Mouse (Mus musculus) midbrain, embryonic 16.5 days (tissue): ENCODE data around the gene Chchd1. TPM values are rescaled to one million over a fixed set of nuclear protein-coding genes. Genes with fewer than 3 reads are reported as not detected.

Experiments used
- ATAC-seq: fragments of 200-750 bp; cut with Nextera tagmentation; 2 replicates; pipeline ENCODE4 v1.8.0; 2017; ENCODE audit warnings: moderate TSS enrichment
- H3K27ac ChIP-seq: fragments of 300-500 bp; sonication (generic); 2 replicates; pipeline ENCODE4 v1.5.1; 2014; ENCODE audit warnings: mild to moderate bottlenecking, low read length, mixed read lengths
- H3K27me3 ChIP-seq: fragments of 300-500 bp; sonication (generic); 2 replicates; pipeline ENCODE4 v1.6.1; 2014; ENCODE audit warnings: low read depth, low read length, mixed read lengths; ENCODE audit not compliant: control insufficient read depth, insufficient read depth
- H3K36me3 ChIP-seq: fragments of 300-500 bp; sonication (generic); 2 replicates; pipeline ENCODE4 v1.6.1; 2014; ENCODE audit warnings: mild to moderate bottlenecking, low read length, moderate library complexity, mixed read lengths; ENCODE audit not compliant: control insufficient read depth, insufficient read depth
- H3K4me1 ChIP-seq: fragments of 300-500 bp; sonication (generic); 2 replicates; pipeline ENCODE4 v1.6.1; 2014; ENCODE audit warnings: mild to moderate bottlenecking, low read length, mixed read lengths; ENCODE audit not compliant: control insufficient read depth, insufficient read depth
- H3K4me2 ChIP-seq: fragments of 300-500 bp; sonication (generic); 2 replicates; pipeline ENCODE4 v1.6.1; 2014; ENCODE audit warnings: mild to moderate bottlenecking, low read length, mixed read lengths
- H3K4me3 ChIP-seq: fragments of 300-500 bp; sonication (generic); 2 replicates; pipeline ENCODE4 v1.5.1; 2014; ENCODE audit warnings: low read depth, mild to moderate bottlenecking, low read length, moderate library complexity, mixed read lengths
- H3K9ac ChIP-seq: fragments of 300-500 bp; sonication (generic); 2 replicates; pipeline ENCODE4 v1.6.1; 2014; ENCODE audit warnings: low read depth, low read length, mixed read lengths
- H3K9me3 ChIP-seq: fragments of 300-500 bp; sonication (generic); replicated peaks from 2 replicates; pipeline ENCODE4 v1.6.1; 2014; ENCODE audit warnings: mild to moderate bottlenecking, low read length, mixed read lengths; ENCODE audit not compliant: control insufficient read depth, poor library complexity, severe bottlenecking
- WGBS: fragments of 180-500 bp; shearing (Covaris S2); extraction: QIAGEN DNeasy Blood & Tissue Kit; methylation state at CpG from one replicate; pipeline ENCODE4 v1.1.7; 2014; 5-methylcytosine and 5-hydroxymethylcytosine counted together
- polyA plus RNA-seq: library from polyadenylated mRNA; unstranded; fragments of >200 nt; fragmentation: Nextera tagmentation; extraction: Ambion mirVana; gene quantifications from 2 replicates; pipeline ENCODE4 v1.2.1, GENCODE M21; 2015

Gene Chchd1
- polyA plus RNA-seq, 1 experiment from 2014 or later: 171 TPM

DNA sequence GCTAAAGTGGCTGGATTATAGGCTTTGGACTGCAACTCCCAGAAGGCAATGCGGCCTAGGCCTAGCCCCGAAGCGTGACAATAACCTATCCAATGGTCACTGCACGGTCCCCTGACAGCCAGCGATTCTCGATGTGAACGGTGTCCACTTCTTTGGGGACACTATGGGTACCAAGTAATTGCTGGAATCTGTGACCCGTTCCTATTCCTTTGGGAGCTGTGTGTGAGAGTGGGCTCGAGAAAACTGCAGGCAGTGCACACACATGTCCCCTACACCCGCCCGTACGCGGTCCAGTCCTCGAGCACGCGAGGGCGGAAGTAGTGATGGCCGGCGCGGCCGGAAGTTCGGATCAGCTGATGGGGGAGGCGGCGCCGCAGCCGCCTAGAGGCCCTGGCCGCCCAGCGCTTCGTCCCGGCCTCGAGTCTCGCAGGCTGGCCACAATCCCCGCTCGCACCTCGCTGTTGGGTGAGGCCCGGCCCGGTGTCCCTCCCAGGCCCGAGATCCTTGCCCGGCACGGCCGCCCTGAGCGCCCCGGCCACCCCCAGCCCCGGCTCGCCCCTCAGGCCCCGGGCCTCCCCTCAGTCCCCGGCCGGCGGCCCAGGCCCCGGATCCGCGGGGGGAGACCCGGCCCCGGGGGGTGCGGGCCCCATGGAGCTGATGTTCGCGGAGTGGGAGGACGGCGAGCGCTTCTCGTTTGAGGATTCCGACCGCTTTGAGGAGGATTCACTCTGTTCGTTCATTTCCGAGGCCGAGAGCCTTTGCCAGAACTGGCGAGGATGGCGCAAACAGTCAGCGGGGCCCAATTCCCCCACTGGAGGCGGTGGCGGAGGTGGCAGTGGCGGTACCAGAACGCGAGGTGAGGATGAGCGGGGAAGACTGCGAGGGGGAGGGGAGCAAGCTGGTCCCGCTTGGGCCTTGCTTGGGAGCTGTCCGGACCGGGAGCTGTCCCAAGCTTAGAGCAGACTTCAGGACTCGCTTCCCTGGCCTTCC is 4.7 kb downstream of the Chchd1 start, which contains the start of gene Zswim8:
TSS of gene Zswim8 (plus strand) at position 352 of the 990 bp plus-strand sequence.
- Histone ChIP-seq H3K9me3 (no peaks in the 10 kb centered on the region), H3K27ac (peak within 1 kb of the TSS; percentile 96), H3K36me3 (peaks cover 19% of the 10 kb centered on the region), H3K4me2 (peak within 1 kb of the TSS; percentile 68), H3K4me3 (peak within 1 kb of the TSS; percentile 100), H3K27me3 (no peaks in the 10 kb centered on the region), H3K4me1 (peaks cover 28% of the 10 kb centered on the region), H3K9ac (peak within 1 kb of the TSS; percentile 99)
- WGBS: under 1% methylated on average over 72 of the region's 80 CpGs
- peak; percentile 96 for ATAC-seq

GRCm38 (mm10) chr14:20708239-20708638 is 5.4 kb downstream of the Chchd1 start:
- Histone ChIP-seq H3K27ac (peak overlapping the region; percentile 96), H3K4me2 (peak overlapping the region; percentile 68), H3K9me3 (no peaks in the 10 kb centered on the region), H3K4me3 (peak overlapping the region; percentile 100), H3K4me1 (peaks cover 28% of the 10 kb centered on the region), H3K36me3 (peaks cover 25% of the 10 kb centered on the region), H3K27me3 (no peaks in the 10 kb centered on the region), H3K9ac (peak overlapping the region; percentile 99)
- ATAC-seq: no peak
- WGBS: 5% methylated on average over 10 of the region's 10 CpGs

DNA sequence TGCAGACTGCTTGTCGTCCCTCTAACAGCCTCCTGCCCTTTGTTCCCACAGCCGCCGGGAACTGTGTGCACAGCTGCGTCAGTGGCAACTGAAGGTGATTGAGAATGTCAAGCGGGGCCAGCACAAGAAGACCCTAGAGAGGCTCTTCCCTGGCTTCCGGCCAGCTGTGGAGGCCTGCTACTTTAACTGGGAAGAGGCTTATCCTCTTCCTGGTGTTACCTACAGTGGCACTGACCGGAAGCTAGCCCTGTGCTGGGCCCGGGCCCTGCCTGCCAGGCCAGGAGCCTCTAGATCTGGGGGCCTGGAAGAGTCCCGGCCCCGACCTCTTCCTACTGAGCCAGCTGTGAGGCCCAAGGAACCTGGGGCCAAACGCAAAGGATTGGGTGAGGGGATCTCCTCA is 11.0 kb downstream of the Chchd1 start:
- Histone ChIP-seq H3K27ac (no peak overlapping the region), H3K4me1 (peaks cover 9% of the 10 kb centered on the region), H3K9me3 (no peaks in the 10 kb centered on the region), H3K27me3 (no peaks in the 10 kb centered on the region), H3K4me2 (no peak overlapping the region), H3K4me3 (no peak overlapping the region), H3K36me3 (peaks cover 72% of the 10 kb centered on the region), H3K9ac (no peak overlapping the region)
- ATAC-seq: no peak
- 78% methylated on average over 10 of the region's 11 CpGs for WGBS

GRCm38 (mm10) chr14:20718443-20718842 is 15.6 kb downstream of the Chchd1 start:
- Histone ChIP-seq H3K9me3 (no peaks in the 10 kb centered on the region), H3K36me3 (peaks cover 76% of the 10 kb centered on the region), H3K4me2 (no peak overlapping the region), H3K27me3 (no peaks in the 10 kb centered on the region), H3K4me1 (no peaks in the 10 kb centered on the region), H3K27ac (no peak overlapping the region), H3K4me3 (no peak overlapping the region), H3K9ac (no peak overlapping the region)
- 93% methylated on average over 10 of the region's 10 CpGs for WGBS
- ATAC-seq: no peak

GRCm38 (mm10) chr14:20719767-20720166 is 17.0 kb downstream of the Chchd1 start:
- ATAC-seq: no peak

DNA sequence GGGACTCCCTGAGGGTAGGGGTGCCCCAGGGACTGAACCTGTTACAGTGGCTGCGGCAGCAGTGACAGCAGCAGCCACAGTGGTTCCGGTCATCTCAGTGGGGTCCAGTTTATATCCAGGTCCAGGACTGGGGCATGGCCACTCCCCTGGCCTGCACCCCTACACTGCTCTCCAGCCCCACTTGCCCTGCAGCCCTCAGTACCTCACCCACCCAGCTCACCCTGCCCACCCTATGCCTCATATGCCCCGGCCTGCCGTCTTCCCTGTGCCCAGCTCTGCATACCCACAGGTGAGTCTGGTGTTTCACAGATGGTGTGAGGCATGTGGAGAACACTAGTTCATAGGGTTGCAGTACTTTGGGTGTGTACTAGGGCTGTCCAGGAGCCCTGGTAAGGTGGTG is 18.6 kb downstream of the Chchd1 start:
- no peaks in the 10 kb centered on the region for H3K9me3 ChIP-seq
- no peak overlapping the region for H3K4me3 ChIP-seq
- ATAC-seq: no peak
- no peak overlapping the region for H3K27ac ChIP-seq
- no peak overlapping the region for H3K4me2 ChIP-seq
- 96% methylated on average over 4 of the region's 4 CpGs for WGBS
- H3K4me1 ChIP-seq: no peaks in the 10 kb centered on the region
- H3K9ac ChIP-seq: no peak overlapping the region
- H3K36me3 ChIP-seq: peaks cover 58% of the 10 kb centered on the region
- H3K27me3 ChIP-seq: no peaks in the 10 kb centered on the region

More at GRCm38 (mm10) chr14:20719767-20720166, 17.0 kb downstream of the Chchd1 start:
- H3K9me3 ChIP-seq: no peaks in the 10 kb centered on the region
- H3K27me3 ChIP-seq: no peaks in the 10 kb centered on the region
- no peaks in the 10 kb centered on the region for H3K4me1 ChIP-seq
- H3K27ac ChIP-seq: no peak overlapping the region
- H3K4me2 ChIP-seq: no peak overlapping the region
- WGBS: 94% methylated on average over 12 of the region's 12 CpGs
- H3K4me3 ChIP-seq: no peak overlapping the region
- H3K36me3 ChIP-seq: peaks cover 64% of the 10 kb centered on the region
- no peak overlapping the region for H3K9ac ChIP-seq

DNA sequence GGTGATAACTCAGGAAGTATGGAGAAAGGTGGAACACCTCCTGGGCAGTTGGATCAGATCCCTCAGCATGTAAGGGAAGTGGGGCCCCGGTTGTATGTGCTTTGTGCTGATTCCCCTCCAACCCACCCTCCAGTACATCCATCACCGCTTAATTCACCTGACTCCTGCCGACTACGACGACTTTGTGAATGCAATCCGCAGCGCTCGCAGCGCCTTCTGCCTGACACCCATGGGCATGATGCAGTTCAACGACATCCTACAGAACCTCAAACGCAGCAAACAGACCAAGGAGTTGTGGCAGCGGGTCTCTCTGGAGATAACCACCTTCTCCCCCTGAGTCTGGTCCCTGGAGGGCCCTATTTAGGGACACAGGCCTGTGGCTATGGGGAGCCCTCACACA is 20.2 kb downstream of the Chchd1 start:
- Histone ChIP-seq H3K36me3 (peaks cover 46% of the 10 kb centered on the region), H3K9ac (no peak overlapping the region), H3K4me2 (no peak overlapping the region), H3K27ac (no peak overlapping the region), H3K4me3 (no peak overlapping the region), H3K4me1 (no peaks in the 10 kb centered on the region), H3K27me3 (no peaks in the 10 kb centered on the region), H3K9me3 (no peaks in the 10 kb centered on the region)
- 91% methylated on average over 12 of the region's 12 CpGs for WGBS
- no peak for ATAC-seq

DNA sequence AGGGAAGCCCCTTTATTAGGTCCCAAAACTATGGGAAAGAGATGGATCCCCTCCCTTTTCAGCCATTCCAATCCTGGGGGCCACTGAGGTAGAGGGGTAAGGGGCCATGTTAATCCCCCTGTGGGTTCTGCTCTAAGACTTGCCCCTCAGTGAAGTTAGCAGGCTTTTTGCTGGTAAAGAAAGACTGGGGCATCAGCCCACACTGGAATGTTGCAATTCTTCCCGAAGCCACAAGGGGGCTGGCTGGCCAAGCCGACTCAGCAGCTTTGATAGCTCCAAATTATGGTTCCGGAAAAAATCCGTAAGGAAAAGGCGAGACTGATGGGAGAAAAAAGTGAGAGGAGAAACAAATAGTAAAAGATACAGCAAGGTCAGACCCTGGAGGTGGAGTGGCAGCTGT is 21.2 kb downstream of the Chchd1 start:
- Histone ChIP-seq H3K36me3 (peaks cover 42% of the 10 kb centered on the region), H3K4me2 (no peak overlapping the region), H3K27ac (no peak overlapping the region), H3K9ac (no peak overlapping the region), H3K4me1 (no peaks in the 10 kb centered on the region), H3K4me3 (no peak overlapping the region), H3K27me3 (no peaks in the 10 kb centered on the region), H3K9me3 (no peaks in the 10 kb centered on the region)
- no peak for ATAC-seq
- 27% methylated on average over 5 of the region's 5 CpGs for WGBS

GRCm38 (mm10) chr14:20725660-20726339 is 23.0 kb downstream of the Chchd1 start:
- Histone ChIP-seq H3K9ac (no peak overlapping the region), H3K36me3 (peaks cover 47% of the 10 kb centered on the region), H3K4me3 (no peak overlapping the region), H3K4me2 (no peak overlapping the region), H3K9me3 (no peaks in the 10 kb centered on the region), H3K27me3 (no peaks in the 10 kb centered on the region), H3K4me1 (no peaks in the 10 kb centered on the region), H3K27ac (no peak overlapping the region)
- WGBS: 90% methylated on average over 6 of the region's 6 CpGs
- no peak for ATAC-seq
